Mouse (Mus musculus): ENCODE data around the gene Tex13a.

Gene Tex13a

DNA sequence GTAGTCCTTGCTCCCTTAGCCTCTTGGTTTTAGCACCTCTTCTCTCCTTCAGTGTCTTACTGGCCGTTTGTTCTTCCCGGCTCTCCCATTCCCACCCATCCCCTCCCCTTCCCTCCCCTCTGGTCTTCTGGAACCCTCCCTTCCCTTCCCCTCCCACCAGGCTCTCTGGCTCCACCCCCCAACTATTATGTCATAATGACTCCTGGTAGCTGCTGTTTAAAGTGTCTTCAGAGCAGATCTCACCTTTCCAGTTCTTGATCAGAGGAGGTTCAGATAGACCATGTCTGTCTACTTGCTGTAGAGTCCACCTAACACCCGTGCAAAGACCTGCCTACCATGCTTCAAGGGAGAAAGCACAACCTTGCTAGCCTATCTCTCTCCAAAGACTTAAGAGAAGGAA, at the start of gene Tex13a:
Gene Tex13a, minus strand, starts transcription at position 101 of the 400 bp plus-strand sequence.
- DNase-seq (ENCODE audit: low spot score), result no peak

DNA sequence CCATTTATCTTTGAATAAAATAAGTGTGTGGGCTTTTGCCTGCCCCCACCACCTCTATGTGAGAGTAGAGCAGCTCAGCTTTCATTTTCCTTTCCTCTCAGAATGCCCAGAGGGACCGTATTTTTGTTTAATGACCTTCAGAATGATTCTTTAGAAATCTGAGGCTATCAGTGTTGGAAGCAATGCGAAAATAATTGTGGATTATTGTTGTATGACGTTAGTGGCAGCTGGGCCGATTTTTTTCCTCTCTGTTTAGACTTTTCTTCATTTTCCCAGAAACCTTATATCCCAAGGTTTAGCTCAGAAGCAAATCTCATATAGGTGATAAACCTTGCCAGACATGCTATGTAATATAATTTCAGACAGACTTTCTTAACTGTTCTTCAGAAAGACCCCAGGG, 25.2 kb upstream of the Tex13a start:
- DNase-seq (ENCODE audit: low spot score), result no peak

DNA sequence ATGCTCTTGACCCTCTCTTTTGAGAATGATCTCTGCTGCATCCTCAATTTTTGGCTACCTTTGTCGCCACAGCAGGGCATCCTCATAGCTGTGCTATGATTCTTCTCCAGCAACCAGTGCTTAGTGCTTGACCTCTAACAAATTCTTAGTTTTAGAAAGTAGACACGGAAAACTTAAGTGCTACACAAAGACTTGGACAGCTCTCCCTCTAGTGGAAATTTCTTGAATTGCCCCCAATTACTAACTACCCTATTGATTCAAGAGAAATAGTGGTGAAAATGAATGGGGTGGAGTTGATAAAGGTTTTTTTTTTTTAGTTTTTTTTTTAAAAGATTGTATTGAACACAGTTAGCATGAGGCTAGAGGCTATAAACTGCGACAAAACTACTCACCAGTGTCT, 39.2 kb downstream of the Tex13a start:
- DNase-seq (ENCODE audit: low spot score), result no peak
